Mouse (Mus musculus) forebrain, embryonic 15.5 days (tissue): ENCODE results near the gene Chrna5. TPM values are rescaled to one million over a fixed set of nuclear protein-coding genes. Genes with fewer than 3 reads are reported as not detected.
A peak's percentile ranks its signal among the peaks of the same experiment; 100 is the strongest.

Source experiments
- ATAC-seq: fragments of 200-750 bp; cut with Nextera tagmentation; replicated peaks from 2 replicates; pipeline ENCODE4 v1.8.0; 2017; ENCODE audit warnings: mild to moderate bottlenecking, moderate TSS enrichment, moderate library complexity
- H3K27ac ChIP-seq: fragments of 300-500 bp; sonication (generic); replicated peaks from 2 replicates; pipeline ENCODE4 v1.5.1; 2015; ENCODE audit warnings: mild to moderate bottlenecking, inconsistent platforms
- H3K27me3 ChIP-seq: fragments of 300-500 bp; sonication (generic); 2 replicates; pipeline ENCODE4 v1.6.1; 2015; ENCODE audit warnings: inconsistent platforms
- H3K36me3 ChIP-seq: fragments of 300-500 bp; sonication (generic); 2 replicates; pipeline ENCODE4 v1.6.1; 2015; ENCODE audit warnings: mild to moderate bottlenecking, inconsistent platforms
- H3K4me1 ChIP-seq: fragments of 300-500 bp; sonication (generic); 2 replicates; pipeline ENCODE4 v1.6.1; 2015; ENCODE audit warnings: inconsistent platforms
- H3K4me2 ChIP-seq: fragments of 300-500 bp; sonication (generic); replicated peaks from 2 replicates; pipeline ENCODE4 v1.6.1; 2015; ENCODE audit warnings: mild to moderate bottlenecking, inconsistent platforms
- H3K4me3 ChIP-seq: fragments of 300-500 bp; sonication (generic); 2 replicates; pipeline ENCODE4 v1.5.1; 2015; ENCODE audit warnings: mild to moderate bottlenecking, inconsistent platforms
- H3K9ac ChIP-seq: fragments of 300-500 bp; sonication (generic); replicated peaks from 2 replicates; pipeline ENCODE4 v1.6.1; 2015; ENCODE audit warnings: mild to moderate bottlenecking, inconsistent platforms
- H3K9me3 ChIP-seq: fragments of 300-500 bp; sonication (generic); 2 replicates; pipeline ENCODE4 v1.6.1; 2016; ENCODE audit warnings: inconsistent platforms
- WGBS: fragments of 180-500 bp; shearing (Covaris S2); methylation state at CpG from one replicate; pipeline ENCODE4 v1.1.7; 2015; ENCODE audit warnings: mixed read lengths; 5-methylcytosine and 5-hydroxymethylcytosine counted together
- polyA plus RNA-seq: library from polyadenylated mRNA; unstranded; fragments of >200 nt; fragmentation: Nextera tagmentation; extraction: Ambion mirVana; gene quantifications from 2 replicates; pipeline ENCODE4 v1.2.1, GENCODE M21; 2015

Gene Chrna5
- polyA plus RNA-seq, 1 experiment from 2014 or later, result 1.5 TPM

- 7% methylated on average over 38 of the region's 38 CpGs for WGBS
- Histone ChIP-seq H3K36me3 (no peaks in the 10 kb centered on the region), H3K4me3 (peak overlapping the region; percentile 52), H3K9me3 (no peaks in the 10 kb centered on the region), H3K4me1 (peaks cover 10% of the 10 kb centered on the region), H3K4me2 (peak overlapping the region; percentile 89), H3K27ac (no peak overlapping the region), H3K27me3 (peaks cover 33% of the 10 kb centered on the region), H3K9ac (peak overlapping the region; percentile 50)
- peak; percentile 65 for ATAC-seq
Observed at GRCm38 (mm10) chr9:55025534-55026274, 45.0 kb downstream of the Chrna5 start.

- peak within 1 kb of the TSS; percentile 50 for H3K9ac ChIP-seq
- 1% methylated on average over 36 of the region's 39 CpGs for WGBS
- H3K27ac ChIP-seq, result no peak within 1 kb of the TSS
- H3K4me1 ChIP-seq, result peaks cover 10% of the 10 kb centered on the region
- no peaks in the 10 kb centered on the region for H3K36me3 ChIP-seq
- ATAC-seq, result peak; percentile 78
- peak within 1 kb of the TSS; percentile 52 for H3K4me3 ChIP-seq
- peaks cover 33% of the 10 kb centered on the region for H3K27me3 ChIP-seq
- no peaks in the 10 kb centered on the region for H3K9me3 ChIP-seq
- peak within 1 kb of the TSS; percentile 89 for H3K4me2 ChIP-seq
Observed at GRCm38 (mm10) chr9:55026275-55026663, 45.6 kb downstream of the Chrna5 start, which contains the start of gene Chrna3. TSS of gene Chrna3 (minus strand) at chr9:55026562.

GRCm38 (mm10) chr9:55031435-55032167 lies 50.9 kb downstream of the Chrna5 start:
- no peak overlapping the region for H3K4me3 ChIP-seq
- 39% methylated on average over 6 of the region's 6 CpGs for WGBS
- H3K4me1 ChIP-seq, result peaks cover 2% of the 10 kb centered on the region
- no peaks in the 10 kb centered on the region for H3K9me3 ChIP-seq
- H3K27ac ChIP-seq, result no peak overlapping the region
- ATAC-seq, result no peak
- peaks cover 9% of the 10 kb centered on the region for H3K27me3 ChIP-seq
- no peak overlapping the region for H3K4me2 ChIP-seq
- H3K36me3 ChIP-seq, result no peaks in the 10 kb centered on the region
- no peak overlapping the region for H3K9ac ChIP-seq

GRCm38 (mm10) chr9:55038948-55039347 lies 58.3 kb downstream of the Chrna5 start:
- H3K9me3 ChIP-seq, result no peaks in the 10 kb centered on the region
- no peaks in the 10 kb centered on the region for H3K36me3 ChIP-seq
- H3K9ac ChIP-seq, result no peak overlapping the region
- H3K4me1 ChIP-seq, result peaks cover 14% of the 10 kb centered on the region
- no peak overlapping the region for H3K4me2 ChIP-seq
- no peaks in the 10 kb centered on the region for H3K27me3 ChIP-seq
- no peak overlapping the region for H3K27ac ChIP-seq
- whole genome bisulfite sequencing, result 72% methylated on average over 8 of the region's 8 CpGs
- ATAC-seq, result no peak
- H3K4me3 ChIP-seq, result no peak overlapping the region

- Histone ChIP-seq H3K27me3 (no peaks in the 10 kb centered on the region), H3K36me3 (no peaks in the 10 kb centered on the region), H3K9ac (no peak overlapping the region), H3K27ac (no peak overlapping the region), H3K4me1 (peaks cover 14% of the 10 kb centered on the region), H3K4me2 (no peak overlapping the region), H3K4me3 (no peak overlapping the region), H3K9me3 (no peaks in the 10 kb centered on the region)
- WGBS, result 54% methylated on average over 5 of the region's 5 CpGs
- peak; percentile 35; the same call in 1 of the 2 replicates for ATAC-seq
Observed at GRCm38 (mm10) chr9:55039983-55040382, 59.3 kb downstream of the Chrna5 start.

- WGBS, result 30% methylated on average over 2 of the region's 2 CpGs
- Histone ChIP-seq H3K4me1 (peaks cover 14% of the 10 kb centered on the region), H3K9me3 (no peaks in the 10 kb centered on the region), H3K4me3 (no peak overlapping the region), H3K27ac (0 out of 2 replicates have a peak overlapping the region, but pooled peaks have one; percentile 31), H3K9ac (no peak overlapping the region), H3K4me2 (no peak overlapping the region), H3K36me3 (no peaks in the 10 kb centered on the region), H3K27me3 (no peaks in the 10 kb centered on the region)
- no peak; the same call in 1 of the 2 replicates for ATAC-seq
Observed at GRCm38 (mm10) chr9:55041389-55041788, 60.7 kb downstream of the Chrna5 start.

GRCm38 (mm10) chr9:55043688-55044087 lies 63.0 kb downstream of the Chrna5 start:
- no peaks in the 10 kb centered on the region for H3K27me3 ChIP-seq
- no peak overlapping the region for H3K9ac ChIP-seq
- H3K9me3 ChIP-seq, result no peaks in the 10 kb centered on the region
- H3K27ac ChIP-seq, result no peak overlapping the region
- WGBS, result 16% methylated on average over 8 of the region's 8 CpGs
- peaks cover 23% of the 10 kb centered on the region for H3K4me1 ChIP-seq
- no peak overlapping the region for H3K4me3 ChIP-seq
- ATAC-seq, result no peak
- no peak overlapping the region for H3K4me2 ChIP-seq
- no peaks in the 10 kb centered on the region for H3K36me3 ChIP-seq

GRCm38 (mm10) chr9:55045001-55045400 lies 64.3 kb downstream of the Chrna5 start:
- Histone ChIP-seq H3K9me3 (no peaks in the 10 kb centered on the region), H3K36me3 (no peaks in the 10 kb centered on the region), H3K4me1 (peaks cover 24% of the 10 kb centered on the region), H3K9ac (no peak overlapping the region), H3K27ac (no peak overlapping the region), H3K4me2 (no peak overlapping the region), H3K4me3 (no peak overlapping the region), H3K27me3 (no peaks in the 10 kb centered on the region)
- WGBS, result 65% methylated on average over 2 of the region's 2 CpGs
- no peak for ATAC-seq

- Histone ChIP-seq H3K4me3 (no peak overlapping the region), H3K9ac (no peak overlapping the region), H3K27me3 (no peaks in the 10 kb centered on the region), H3K36me3 (no peaks in the 10 kb centered on the region), H3K4me1 (peaks cover 13% of the 10 kb centered on the region), H3K27ac (no peak overlapping the region), H3K9me3 (no peaks in the 10 kb centered on the region), H3K4me2 (no peak overlapping the region)
- WGBS, result 0% methylated on average over 3 of the region's 3 CpGs
- no peak for ATAC-seq
Observed at GRCm38 (mm10) chr9:55046764-55047163, 66.1 kb downstream of the Chrna5 start.

GRCm38 (mm10) chr9:55048211-55048880 lies 67.7 kb downstream of the Chrna5 start, which contains the start of gene Chrnb4:
TSS of gene Chrnb4 (minus strand) at chr9:55048779.
- Histone ChIP-seq H3K9ac (peak within 1 kb of the TSS; percentile 42), H3K27ac (no peak within 1 kb of the TSS), H3K27me3 (no peaks in the 10 kb centered on the region), H3K4me1 (peaks cover 12% of the 10 kb centered on the region), H3K36me3 (no peaks in the 10 kb centered on the region), H3K4me3 (peak within 1 kb of the TSS; percentile 46), H3K4me2 (peak within 1 kb of the TSS; percentile 83), H3K9me3 (no peaks in the 10 kb centered on the region)
- 0% methylated on average over 23 of the region's 23 CpGs for WGBS
- ATAC-seq, result peak; percentile 78

- H3K27ac ChIP-seq, result no peak overlapping the region
- no peaks in the 10 kb centered on the region for H3K9me3 ChIP-seq
- H3K4me2 ChIP-seq, result no peak overlapping the region
- 82% methylated on average over 2 of the region's 2 CpGs for WGBS
- H3K27me3 ChIP-seq, result no peaks in the 10 kb centered on the region
- no peak overlapping the region for H3K4me3 ChIP-seq
- H3K4me1 ChIP-seq, result no peaks in the 10 kb centered on the region
- ATAC-seq, result no peak
- no peaks in the 10 kb centered on the region for H3K36me3 ChIP-seq
- no peak overlapping the region for H3K9ac ChIP-seq
Observed at GRCm38 (mm10) chr9:55055386-55055930, 74.8 kb downstream of the Chrna5 start.
